Mouse (Mus musculus) spleen, postnatal 4 days (tissue): Measurements from ENCODE around the gene Gm10053.

Experiments
- DNase-seq, 2 experiments: peaks; one replicate each; pipeline ENCODE4 v3.0.0; 2022; ENCODE audit warnings: low spot score in 2 of 2

Gene Gm10053

GRCm38 (mm10) chr19:24899578-24900544 lies 24.4 kb downstream of the Gm10053 start:
- peak; percentile 33 to 74 for DNase-seq

- no peak for DNase-seq
These were observed 25.2 kb downstream of the Gm10053 start, which contains the start of gene Foxd4 for GRCm38 (mm10) chr19:24900581-24901220. TSS of gene Foxd4 (minus strand) at chr19:24901197.

- peak in 1 of 2 experiments; percentile 18 for DNase-seq
These were observed 26.2 kb downstream of the Gm10053 start for GRCm38 (mm10) chr19:24901666-24902065.

- DNase-seq: peak in 1 of 2 experiments; percentile 57
These were observed 26.8 kb downstream of the Gm10053 start for GRCm38 (mm10) chr19:24902256-24902655.

GRCm38 (mm10) chr19:24902821-24903220 lies 27.3 kb downstream of the Gm10053 start:
- peak in 1 of 2 experiments; percentile 17 for DNase-seq

- DNase-seq: peak in 1 of 2 experiments; percentile 24
These were observed 32.2 kb downstream of the Gm10053 start for GRCm38 (mm10) chr19:24907655-24908054.

GRCm38 (mm10) chr19:24908385-24909155 lies 33.1 kb downstream of the Gm10053 start:
- no peak for DNase-seq

- no peak for DNase-seq
These were observed 45.4 kb downstream of the Gm10053 start for GRCm38 (mm10) chr19:24920866-24921265.
